Comparison of ENCODE assay signal across 9 mouse cellular contexts in genomic region chr7:100908567-100908966, GRCm38 (mm10). TPM values are rescaled to one million over a fixed set of nuclear protein-coding genes. Genes with fewer than 3 reads are reported as not detected.
A peak's percentile ranks its signal among the peaks of the same experiment; 100 is the strongest.
DNase-seq lines count a peak whose midpoint lies in the region; ATAC-seq and TF ChIP-seq lines count a peak whose summit lies in the region.
"Had no signal": no experiment of that assay in that cellular context is flagged by ENCODE, and none has a peak within 500 bp of the region (broad histone marks: within the 10 kb centered on the region; RNA-seq: fewer than 3 reads in every experiment).

No protein-coding gene starts in this region.

- 0 out of 2 replicates have a peak, but pooled peaks have one; percentile 14 for ATAC-seq in forebrain, embryonic 16.5 days
- ATAC-seq in forebrain, embryonic 14.5 days = no peak
- ATAC-seq in common myeloid progenitor, adult 5-6 weeks (replicated peaks; ENCODE audit: low read depth, poor library complexity, severe bottlenecking) = 0 out of 2 replicates have a peak, but pooled peaks have one; percentile 27
- ATAC-seq in kidney, embryonic 15.5 days (replicated peaks; ENCODE audit: low FRiP score) = 0 out of 2 replicates have a peak, but pooled peaks have one; percentile 13
- peak; percentile 54; the same call in 1 of the 2 replicates for ATAC-seq in megakaryocyte progenitor cell, adult 5-6 weeks (replicated peaks; ENCODE audit: poor library complexity)

- WGBS in forebrain, embryonic 16.5 days = 34% methylated on average over 8 of the region's 8 CpGs
- WGBS in forebrain, embryonic 14.5 days = 43% methylated on average over 8 of the region's 8 CpGs
- WGBS in kidney, embryonic 15.5 days = 37% methylated on average over 8 of the region's 8 CpGs

- H3K27me3 ChIP-seq in forebrain, embryonic 16.5 days (replicated peaks; ENCODE audit: control insufficient read depth, insufficient read depth, low read length) = no peaks in the 10 kb centered on the region
- no peaks in the 10 kb centered on the region for H3K27me3 ChIP-seq in forebrain, embryonic 14.5 days (replicated peaks; ENCODE audit: control insufficient read depth, insufficient read depth, low read length)
- no peaks in the 10 kb centered on the region for H3K27me3 ChIP-seq in C2C12 (ENCODE audit: control insufficient read depth, insufficient read depth, insufficient read length)
- no peaks in the 10 kb centered on the region for H3K27me3 ChIP-seq in kidney, embryonic 15.5 days
- H3K27me3 ChIP-seq: liver, embryonic 15.5 days had no signal

- peaks cover 48% of the 10 kb centered on the region for H3K79me3 ChIP-seq in C2C12 (ENCODE audit: low read depth)

- H3K4me1 ChIP-seq in forebrain, embryonic 16.5 days (replicated peaks; ENCODE audit: control insufficient read depth, insufficient read depth, low read length) = peaks cover 13% of the 10 kb centered on the region
- peaks cover 8% of the 10 kb centered on the region for H3K4me1 ChIP-seq in forebrain, embryonic 14.5 days (ENCODE audit: control insufficient read depth, insufficient read depth, low read length)
- H3K4me1 ChIP-seq in kidney, embryonic 15.5 days = peaks cover 84% of the 10 kb centered on the region

- H3K4me2 ChIP-seq in forebrain, embryonic 16.5 days (ENCODE audit: low read length) = no peak overlapping the region
- no peak overlapping the region for H3K4me2 ChIP-seq in forebrain, embryonic 14.5 days (ENCODE audit: low read length)
- 0 out of 2 replicates have a peak overlapping the region, but pooled peaks have one; percentile 29 for H3K4me2 ChIP-seq in kidney, embryonic 15.5 days
- H3K4me2 ChIP-seq: liver, embryonic 15.5 days had no signal

- no peak overlapping the region for H3K4me3 ChIP-seq in forebrain, embryonic 16.5 days (replicated peaks; ENCODE audit: low read length)
- H3K4me3 ChIP-seq in forebrain, embryonic 14.5 days (ENCODE audit: low read depth, low read length) = no peak overlapping the region
- H3K4me3 ChIP-seq in C2C12 (ENCODE audit: insufficient read depth, poor library complexity, severe bottlenecking) = no peak overlapping the region
- no peak overlapping the region for H3K4me3 ChIP-seq in kidney, embryonic 15.5 days (replicated peaks)
- H3K4me3 ChIP-seq: liver, embryonic 15.5 days had no signal

- no peak overlapping the region for H3K9ac ChIP-seq in forebrain, embryonic 16.5 days (replicated peaks; ENCODE audit: low read depth, low read length)
- H3K9ac ChIP-seq in forebrain, embryonic 14.5 days (ENCODE audit: low read length) = no peak overlapping the region
- H3K9ac ChIP-seq in kidney, embryonic 15.5 days = no peak overlapping the region
- H3K9ac ChIP-seq: liver, embryonic 15.5 days had no signal

- no peak overlapping the region for H3K27ac ChIP-seq in forebrain, embryonic 16.5 days (ENCODE audit: low read length)
- no peak overlapping the region for H3K27ac ChIP-seq in forebrain, embryonic 14.5 days (ENCODE audit: low read depth, low read length)
- peak overlapping the region; percentile 87 for H3K27ac ChIP-seq in kidney, embryonic 15.5 days
- H3K27ac ChIP-seq: liver, embryonic 15.5 days had no signal

- no peaks in the 10 kb centered on the region for H3K9me3 ChIP-seq in forebrain, embryonic 16.5 days (ENCODE audit: control insufficient read depth, low read length)
- no peaks in the 10 kb centered on the region for H3K9me3 ChIP-seq in forebrain, embryonic 14.5 days (replicated peaks; ENCODE audit: control insufficient read depth, low read length)
- H3K9me3 ChIP-seq in kidney, embryonic 15.5 days (replicated peaks) = no peaks in the 10 kb centered on the region
- H3K9me3 ChIP-seq: liver, embryonic 15.5 days had no signal

- H3K36me3 ChIP-seq in forebrain, embryonic 16.5 days (ENCODE audit: control insufficient read depth, insufficient read depth) = no peaks in the 10 kb centered on the region
- no peaks in the 10 kb centered on the region for H3K36me3 ChIP-seq in forebrain, embryonic 14.5 days (ENCODE audit: control insufficient read depth, insufficient read depth, low read length)
- H3K36me3 ChIP-seq in C2C12 (ENCODE audit: control insufficient read depth, insufficient read depth) = no peaks in the 10 kb centered on the region
- H3K36me3 ChIP-seq in kidney, embryonic 15.5 days = peaks cover 33% of the 10 kb centered on the region
- H3K36me3 ChIP-seq: liver, embryonic 15.5 days had no signal

- H3K79me2 ChIP-seq in C2C12 (ENCODE audit: control insufficient read depth, insufficient read depth) = peaks cover 94% of the 10 kb centered on the region

- no peak overlapping the region for H3ac ChIP-seq in C2C12 (ENCODE audit: control insufficient read depth, insufficient read length, low read depth)

- peak; percentile 38 for TF ChIP-seq CTCF in C2C12 (IDR thresholded peaks at IDR 0.05; ENCODE audit: control insufficient read depth, insufficient read depth, insufficient read length)

- no peak for DNase-seq in forebrain, embryonic 14.5 days (ENCODE audit: low spot score)
- DNase-seq in layer of hippocampus, adult 18-20 months (ENCODE audit: low spot score in 2 of 2) = no peak
- DNase-seq in cerebellum, postnatal 36 days = no peak

TF ChIP-seq in C2C12, 6 proteins besides CTCF, POLR2A, EP300 and RAD21:
- no peak for TF ChIP-seq MAX (IDR thresholded peaks at IDR 0.05)

RNA-seq across cellular contexts. Expression of gene Arhgef17, which starts 23.3 kb away (rescaled TPM):
- polyA plus RNA-seq in forebrain, embryonic 16.5 days (2015; fragmentation: Nextera tagmentation; extraction: Ambion mirVana) = 8.5 and 10.2 TPM in 2 replicates
- 8.0 and 8.8 TPM in 2 replicates for polyA plus RNA-seq in forebrain, embryonic 14.5 days (2014; fragmentation: Nextera tagmentation; extraction: Ambion mirVana)
- 35.4 TPM for polyA plus RNA-seq in C2C12 (2012; fragmentation: generic; extraction: Trizol)
- 0.05 and 0.59 TPM in 2 replicates for total RNA-seq in common myeloid progenitor, adult 5-6 weeks (2017)
- 9.1 and 12.2 TPM in 2 replicates for polyA plus RNA-seq in kidney, embryonic 15.5 days (2015; fragmentation: Nextera tagmentation; extraction: Ambion mirVana)
- total RNA-seq in megakaryocyte progenitor cell, adult 5-6 weeks (2015) = 0.12 and 0.44 TPM in 2 replicates
- total RNA-seq in megakaryocyte progenitor cell, adult 5-6 weeks (2017) = 0.08 TPM in 1 of 2 replicates, not detected in the other
- total RNA-seq in layer of hippocampus, adult 18-20 months (2021) = 100 to 1,000 TPM; 171 to 178 TPM

RNA-seq across cellular contexts. Expression of gene Relt, which starts 45.3 kb away (rescaled TPM):
- polyA plus RNA-seq in forebrain, embryonic 16.5 days (2015; fragmentation: Nextera tagmentation; extraction: Ambion mirVana) = 3.9 and 4.8 TPM in 2 replicates
- polyA plus RNA-seq in forebrain, embryonic 14.5 days (2014; fragmentation: Nextera tagmentation; extraction: Ambion mirVana) = 2.6 TPM in 2 replicates
- 23.7 TPM for polyA plus RNA-seq in C2C12 (2012; fragmentation: generic; extraction: Trizol)
- 5.5 and 18.3 TPM in 2 replicates for total RNA-seq in common myeloid progenitor, adult 5-6 weeks (2017)
- 3.8 and 4.9 TPM in 2 replicates for polyA plus RNA-seq in kidney, embryonic 15.5 days (2015; fragmentation: Nextera tagmentation; extraction: Ambion mirVana)
- 8.2 and 9.0 TPM in 2 replicates for total RNA-seq in megakaryocyte progenitor cell, adult 5-6 weeks (2015)
- total RNA-seq in megakaryocyte progenitor cell, adult 5-6 weeks (2017) = 6.3 and 13.1 TPM in 2 replicates
- 10 to 100 TPM; 11.5 to 13.7 TPM for total RNA-seq in layer of hippocampus, adult 18-20 months (2021)
